Mouse (Mus musculus): ENCODE results near the gene Samt2. TPM values are rescaled to one million over a fixed set of nuclear protein-coding genes. Genes with fewer than 3 reads are reported as not detected.
"Not testable (repeated sequence)": the region's sequence is repeated elsewhere in the genome, so short reads cannot be mapped to it uniquely, and the experiment has no call there.

The Samt2 gene
- total RNA-seq (2014; fragmentation: Nextera tagmentation) (not detected in 2 replicates), total RNA-seq (2017) (not detected in 2 replicates)

DNA sequence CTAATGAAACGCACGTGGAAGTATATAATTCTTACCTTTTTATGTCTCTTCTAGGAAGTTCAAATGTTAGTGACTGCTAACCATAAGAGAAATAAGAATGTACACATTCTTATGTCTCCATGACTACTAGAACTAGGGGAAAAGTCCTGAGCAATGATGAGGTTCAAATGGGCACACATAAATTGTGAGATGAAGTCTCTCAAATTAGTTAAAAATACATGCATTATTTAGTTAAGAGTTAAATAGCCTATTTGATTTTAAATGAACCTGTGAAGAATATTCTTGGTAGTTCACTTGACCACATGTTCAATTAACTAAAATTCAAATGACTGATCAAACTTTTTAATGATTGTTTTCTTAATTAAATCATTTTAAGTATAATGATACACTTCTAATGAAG is at the start of gene Samt2:
Gene Samt2 (minus strand): TSS at position 101 of the 400 bp plus-strand sequence.
- ATAC-seq (replicated peaks; ENCODE audit: low FRiP score, low TSS enrichment, poor library complexity, severe bottlenecking), result not testable (repeated sequence)

Other genes with a start within 250 kb of the Samt2 start
- not detected in 2 replicates for gene 4930524N10Rik, start 236.0 kb downstream of the Samt2 start, total RNA-seq (2014; fragmentation: Nextera tagmentation)
- not detected in 2 replicates for gene 4930524N10Rik, start 236.0 kb downstream of the Samt2 start, total RNA-seq (2017)
- not detected in 2 replicates for gene Samt4, start 97.4 kb downstream of the Samt2 start, total RNA-seq (2014; fragmentation: Nextera tagmentation)
- not detected in 2 replicates for gene Samt4, start 97.4 kb downstream of the Samt2 start, total RNA-seq (2017)

Data from megakaryocyte-erythroid progenitor cell, adult 5-6 weeks (primary cell).